Mouse (Mus musculus): ENCODE measurements around the gene Cbr2. TPM values are rescaled to one million over a fixed set of nuclear protein-coding genes. Genes with fewer than 3 reads are reported as not detected.
"Not testable (repeated sequence)": the region's sequence is repeated elsewhere in the genome, so short reads cannot be mapped to it uniquely, and the experiment has no call there.

The Cbr2 gene
- 1.8 and 3.6 TPM in 2 replicates for polyA plus RNA-seq (2015; fragmentation: Nextera tagmentation; extraction: Ambion mirVana)

GRCm38 (mm10) chr11:120731858-120732680 is at the start of gene Cbr2:
Gene Cbr2 (minus strand): TSS chr11:120732114.
- DNase-seq (ENCODE audit: low spot score) (peak; percentile 34), ATAC-seq (replicated peaks; ENCODE audit: low FRiP score, low read depth) (no peak)
- no peaks in the 10 kb centered on the region for H3K27me3 ChIP-seq (ENCODE audit: insufficient read depth, low read length)
- no peak for TF ChIP-seq CTCF (IDR thresholded peaks at IDR 0.05; ENCODE audit: low read depth)
- 0 out of 2 replicates have a peak, but pooled peaks cover 2% of the 10 kb centered on the region for H3K4me1 ChIP-seq (replicated peaks; ENCODE audit: insufficient read depth, low read length)
- no peaks in the 10 kb centered on the region for H3K9me3 ChIP-seq (replicated peaks; ENCODE audit: low read length)
- H3K27ac ChIP-seq: no peak within 1 kb of the TSS
- no peak within 1 kb of the TSS for H3K9ac ChIP-seq (ENCODE audit: low read depth, low read length)
- no peak within 1 kb of the TSS for H3K4me3 ChIP-seq (replicated peaks; ENCODE audit: low read depth, low read length)
- no peak within 1 kb of the TSS for H3K4me2 ChIP-seq (ENCODE audit: low read length)
- H3K36me3 ChIP-seq (ENCODE audit: insufficient read depth, low read length): no peaks in the 10 kb centered on the region
- WGBS: 56% methylated on average over 12 of the region's 12 CpGs

GRCm38 (mm10) chr11:120781361-120781760 is 49.4 kb upstream of the Cbr2 start:
- WGBS: 97% methylated on average over 6 of the region's 6 CpGs
- H3K27ac ChIP-seq; ATAC-seq (replicated peaks; ENCODE audit: low FRiP score, low read depth); H3K4me2 ChIP-seq (ENCODE audit: low read length); H3K36me3 ChIP-seq (ENCODE audit: insufficient read depth, low read length); H3K9ac ChIP-seq (ENCODE audit: low read depth, low read length); H3K4me1 ChIP-seq (replicated peaks; ENCODE audit: insufficient read depth, low read length); H3K27me3 ChIP-seq (ENCODE audit: insufficient read depth, low read length); H3K9me3 ChIP-seq (replicated peaks; ENCODE audit: low read length); H3K4me3 ChIP-seq (replicated peaks; ENCODE audit: low read depth, low read length); DNase-seq (ENCODE audit: low spot score): not testable (repeated sequence)

GRCm38 (mm10) chr11:120779876-120780275 is 48.0 kb upstream of the Cbr2 start:
- peaks cover 5% of the 10 kb centered on the region; the same call in 1 of the 2 replicates for H3K4me1 ChIP-seq (replicated peaks; ENCODE audit: insufficient read depth, low read length)
- H3K4me3 ChIP-seq (replicated peaks; ENCODE audit: low read depth, low read length): no peak overlapping the region
- no peaks in the 10 kb centered on the region for H3K27me3 ChIP-seq (ENCODE audit: insufficient read depth, low read length)
- H3K36me3 ChIP-seq (ENCODE audit: insufficient read depth, low read length): no peaks in the 10 kb centered on the region
- no peak for TF ChIP-seq CTCF (IDR thresholded peaks at IDR 0.05; ENCODE audit: low read depth)
- no peak for DNase-seq (ENCODE audit: low spot score)
- no peak overlapping the region for H3K4me2 ChIP-seq (ENCODE audit: low read length)
- H3K9me3 ChIP-seq (replicated peaks; ENCODE audit: low read length): no peaks in the 10 kb centered on the region
- H3K27ac ChIP-seq: no peak overlapping the region
- no peak overlapping the region for H3K9ac ChIP-seq (ENCODE audit: low read depth, low read length)
- 88% methylated on average over 1 of the region's 1 CpGs for WGBS
- ATAC-seq (replicated peaks; ENCODE audit: low FRiP score, low read depth): no peak

GRCm38 (mm10) chr11:120777123-120777522 is 45.2 kb upstream of the Cbr2 start:
- no peaks in the 10 kb centered on the region for H3K4me1 ChIP-seq (replicated peaks; ENCODE audit: insufficient read depth, low read length)
- 32% methylated on average over 6 of the region's 6 CpGs for WGBS
- ATAC-seq (replicated peaks; ENCODE audit: low FRiP score, low read depth) (no peak), DNase-seq (ENCODE audit: low spot score) (no peak)
- no peak for TF ChIP-seq CTCF (IDR thresholded peaks at IDR 0.05; ENCODE audit: low read depth)
- no peaks in the 10 kb centered on the region for H3K9me3 ChIP-seq (replicated peaks; ENCODE audit: low read length)
- H3K36me3 ChIP-seq (ENCODE audit: insufficient read depth, low read length): no peaks in the 10 kb centered on the region
- no peak overlapping the region for H3K4me3 ChIP-seq (replicated peaks; ENCODE audit: low read depth, low read length)
- no peaks in the 10 kb centered on the region for H3K27me3 ChIP-seq (ENCODE audit: insufficient read depth, low read length)
- no peak overlapping the region for H3K9ac ChIP-seq (ENCODE audit: low read depth, low read length)
- no peak overlapping the region for H3K27ac ChIP-seq
- no peak overlapping the region for H3K4me2 ChIP-seq (ENCODE audit: low read length)

- H3K4me2 ChIP-seq (ENCODE audit: low read length): no peak overlapping the region
- 22% methylated on average over 15 of the region's 15 CpGs for WGBS
- TF ChIP-seq CTCF (IDR thresholded peaks at IDR 0.05; ENCODE audit: low read depth): peak; percentile 100
Observed at GRCm38 (mm10) chr11:120775774-120776469, 44.0 kb upstream of the Cbr2 start.

DNA sequence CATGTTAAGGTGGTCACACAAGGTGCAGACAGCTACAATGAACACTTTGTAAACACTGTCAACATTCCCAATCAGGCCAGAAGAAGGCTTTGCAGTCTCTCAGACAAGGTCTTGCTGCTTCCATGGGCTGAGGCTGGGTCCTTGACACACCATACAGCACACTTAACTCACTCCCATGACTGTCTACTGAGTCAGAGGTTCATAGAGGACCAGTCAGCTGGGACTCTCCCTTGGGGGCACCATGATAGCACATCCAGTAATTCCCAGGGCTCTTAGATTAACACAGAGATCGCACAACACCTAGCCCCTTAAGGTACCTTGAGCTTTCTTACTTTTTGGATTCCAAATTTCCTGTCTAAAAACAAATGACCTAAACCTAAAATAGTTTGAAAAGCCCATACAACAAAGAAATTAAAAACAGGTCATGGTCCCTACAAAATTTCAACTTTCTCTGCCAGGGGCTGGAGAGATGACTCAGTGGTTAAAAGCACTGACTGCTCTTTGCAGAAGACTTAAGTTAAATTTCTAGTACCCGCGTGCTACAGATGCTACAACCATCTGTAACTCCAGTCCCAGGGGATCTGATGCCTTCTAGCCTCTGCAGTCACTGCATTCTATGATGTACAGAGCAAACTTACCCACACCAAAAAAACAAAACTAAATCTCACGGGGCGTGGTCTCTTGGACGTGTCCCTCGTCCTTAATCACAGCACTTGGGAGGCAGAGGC is 41.7 kb upstream of the Cbr2 start:
- Histone ChIP-seq H3K4me1 (replicated peaks; ENCODE audit: insufficient read depth, low read length) (no peaks in the 10 kb centered on the region), H3K4me2 (ENCODE audit: low read length) (no peak overlapping the region), H3K27me3 (ENCODE audit: insufficient read depth, low read length) (no peaks in the 10 kb centered on the region), H3K9ac (ENCODE audit: low read depth, low read length) (no peak overlapping the region), H3K36me3 (ENCODE audit: insufficient read depth, low read length) (no peaks in the 10 kb centered on the region), H3K9me3 (replicated peaks; ENCODE audit: low read length) (no peaks in the 10 kb centered on the region), H3K4me3 (replicated peaks; ENCODE audit: low read depth, low read length) (no peak overlapping the region), H3K27ac (no peak overlapping the region)
- no peak for TF ChIP-seq CTCF (IDR thresholded peaks at IDR 0.05; ENCODE audit: low read depth)
- WGBS: 85% methylated on average over 7 of the region's 7 CpGs
- ATAC-seq (replicated peaks; ENCODE audit: low FRiP score, low read depth): no peak
- DNase-seq (ENCODE audit: low spot score): no peak

More at GRCm38 (mm10) chr11:120775774-120776469, 44.0 kb upstream of the Cbr2 start:
- peak; percentile 97 for DNase-seq (ENCODE audit: low spot score)
- H3K27ac ChIP-seq: no peak overlapping the region
- H3K9me3 ChIP-seq (replicated peaks; ENCODE audit: low read length): no peaks in the 10 kb centered on the region
- H3K27me3 ChIP-seq (ENCODE audit: insufficient read depth, low read length): no peaks in the 10 kb centered on the region
- peak; percentile 82 for ATAC-seq (replicated peaks; ENCODE audit: low FRiP score, low read depth)
- H3K4me1 ChIP-seq (replicated peaks; ENCODE audit: insufficient read depth, low read length): no peaks in the 10 kb centered on the region
- no peaks in the 10 kb centered on the region for H3K36me3 ChIP-seq (ENCODE audit: insufficient read depth, low read length)
- no peak overlapping the region for H3K4me3 ChIP-seq (replicated peaks; ENCODE audit: low read depth, low read length)
- H3K9ac ChIP-seq (ENCODE audit: low read depth, low read length): no peak overlapping the region

Data from kidney, postnatal 0 days (tissue).